19 mouse cellular contexts compared by ENCODE assay signal in genomic region chr4:105190826-105191225, GRCm38 (mm10). TPM values are rescaled to one million over a fixed set of nuclear protein-coding genes. Genes with fewer than 3 reads are reported as not detected.
A peak's percentile ranks its signal among the peaks of the same experiment; 100 is the strongest.
DNase-seq lines count a peak whose midpoint lies in the region; ATAC-seq and TF ChIP-seq lines count a peak whose summit lies in the region.
"Had no signal": no experiment of that assay in that cellular context is flagged by ENCODE, and none has a peak within 500 bp of the region (broad histone marks: within the 10 kb centered on the region; RNA-seq: fewer than 3 reads in every experiment).

No protein-coding gene starts in this region.

- DNase-seq in kidney, postnatal 0 days (ENCODE audit: low spot score): no peak
- no peak for DNase-seq in kidney, postnatal 25 days
- peak; percentile 15 for DNase-seq in thymus, postnatal 14 days
- DNase-seq in neural tube, embryonic 10.5 days (ENCODE audit: extremely low spot score, low spot score): no peak
- no peak for DNase-seq in heart, adult 2 months
- DNase-seq: adrenal gland, postnatal 10 days; cerebellum, adult 2 months; heart, postnatal 4 days; kidney, postnatal 36 days; lung, adult 18-20 months; right cerebral cortex, postnatal 14 days had no signal

- no peak overlapping the region for H3K4me3 ChIP-seq in forebrain, embryonic 12.5 days (replicated peaks)
- no peak overlapping the region for H3K4me3 ChIP-seq in forebrain, embryonic 15.5 days
- H3K4me3 ChIP-seq in kidney, postnatal 0 days (replicated peaks; ENCODE audit: low read depth, low read length): no peak overlapping the region
- no peak overlapping the region for H3K4me3 ChIP-seq in intestine, postnatal 0 days (ENCODE audit: low read depth, low read length)
- no peak overlapping the region for H3K4me3 ChIP-seq in heart, adult 2 months
- H3K4me3 ChIP-seq: embryonic facial prominence, embryonic 12.5 days; heart, embryonic 13.5 days; limb, embryonic 15.5 days; neural tube, embryonic 13.5 days had no signal

- intact Hi-C loops in heart, adult 2 months (cut with DNase I): loop anchor here (2.0 kb wide), 1 partner anchor 22 kb away; no protein-coding TSS in a partner anchor

- TF ChIP-seq EP300 in heart, adult 2 months (IDR thresholded peaks at IDR 0.05; ENCODE audit: insufficient read depth, low read depth, low read length): no peak

- H3K79me2 ChIP-seq in heart, adult 2 months (replicated peaks; ENCODE audit: control insufficient read depth, insufficient read depth, low read length): peaks cover 4% of the 10 kb centered on the region

- H3K4me2 ChIP-seq in forebrain, embryonic 12.5 days: no peak overlapping the region
- H3K4me2 ChIP-seq in forebrain, embryonic 15.5 days (replicated peaks): no peak overlapping the region
- H3K4me2 ChIP-seq in kidney, postnatal 0 days (ENCODE audit: low read length): no peak overlapping the region
- H3K4me2 ChIP-seq in intestine, postnatal 0 days (replicated peaks; ENCODE audit: low read depth): no peak overlapping the region; the same call in 1 of the 2 replicates
- H3K4me2 ChIP-seq: embryonic facial prominence, embryonic 12.5 days; limb, embryonic 15.5 days; neural tube, embryonic 13.5 days had no signal

- 0 out of 2 replicates have a peak overlapping the region, but pooled peaks have one; percentile 6 for H3K27ac ChIP-seq in forebrain, embryonic 12.5 days
- H3K27ac ChIP-seq in forebrain, embryonic 15.5 days (replicated peaks): no peak overlapping the region
- no peak overlapping the region for H3K27ac ChIP-seq in kidney, postnatal 0 days
- H3K27ac ChIP-seq in intestine, postnatal 0 days (ENCODE audit: low read depth, low read length): no peak overlapping the region; the same call in 1 of the 2 replicates
- no peak overlapping the region; the same call in 1 of the 2 replicates for H3K27ac ChIP-seq in heart, adult 2 months
- H3K27ac ChIP-seq: embryonic facial prominence, embryonic 12.5 days; neural tube, embryonic 13.5 days had no signal

- no peaks in the 10 kb centered on the region for H3K27me3 ChIP-seq in forebrain, embryonic 12.5 days
- H3K27me3 ChIP-seq in forebrain, embryonic 15.5 days: no peaks in the 10 kb centered on the region
- no peaks in the 10 kb centered on the region for H3K27me3 ChIP-seq in kidney, postnatal 0 days (ENCODE audit: insufficient read depth, low read length)
- no peaks in the 10 kb centered on the region for H3K27me3 ChIP-seq in intestine, postnatal 0 days (replicated peaks; ENCODE audit: control insufficient read depth, insufficient read depth, low read length)
- no peaks in the 10 kb centered on the region for H3K27me3 ChIP-seq in heart, adult 2 months (ENCODE audit: control insufficient read depth, insufficient read depth, low read length)
- H3K27me3 ChIP-seq: embryonic facial prominence, embryonic 12.5 days; heart, embryonic 13.5 days; limb, embryonic 15.5 days; neural tube, embryonic 13.5 days had no signal

- peaks cover 56% of the 10 kb centered on the region for H3K4me1 ChIP-seq in forebrain, embryonic 12.5 days
- peaks cover 41% of the 10 kb centered on the region for H3K4me1 ChIP-seq in forebrain, embryonic 15.5 days
- peaks cover 22% of the 10 kb centered on the region; the same call in 1 of the 2 replicates for H3K4me1 ChIP-seq in kidney, postnatal 0 days (replicated peaks; ENCODE audit: insufficient read depth, low read length)
- peaks cover 17% of the 10 kb centered on the region for H3K4me1 ChIP-seq in intestine, postnatal 0 days (replicated peaks; ENCODE audit: control insufficient read depth, insufficient read depth, low read length)
- peaks cover 26% of the 10 kb centered on the region for H3K4me1 ChIP-seq in heart, adult 2 months (ENCODE audit: control insufficient read depth, insufficient read depth, low read length)

- 75% methylated on average over 4 of the region's 4 CpGs for WGBS in forebrain, embryonic 12.5 days
- 49% methylated on average over 4 of the region's 4 CpGs for WGBS in forebrain, embryonic 15.5 days
- whole genome bisulfite sequencing in kidney, postnatal 0 days: 47% methylated on average over 4 of the region's 4 CpGs
- 39% methylated on average over 4 of the region's 4 CpGs for WGBS in intestine, postnatal 0 days
- 75% methylated on average over 4 of the region's 4 CpGs for WGBS in heart, adult 2 months

- no peak overlapping the region for H3K9ac ChIP-seq in forebrain, embryonic 12.5 days
- H3K9ac ChIP-seq in forebrain, embryonic 15.5 days (replicated peaks): no peak overlapping the region
- no peak overlapping the region for H3K9ac ChIP-seq in kidney, postnatal 0 days (ENCODE audit: low read depth, low read length)
- H3K9ac ChIP-seq in intestine, postnatal 0 days (ENCODE audit: low read depth, low read length): no peak overlapping the region
- H3K9ac ChIP-seq in heart, adult 2 months (ENCODE audit: low read depth, low read length): no peak overlapping the region
- H3K9ac ChIP-seq: embryonic facial prominence, embryonic 12.5 days; heart, embryonic 13.5 days; limb, embryonic 15.5 days; neural tube, embryonic 13.5 days had no signal

- no peaks in the 10 kb centered on the region for H3K9me3 ChIP-seq in forebrain, embryonic 12.5 days
- H3K9me3 ChIP-seq in forebrain, embryonic 15.5 days: no peaks in the 10 kb centered on the region
- no peaks in the 10 kb centered on the region for H3K9me3 ChIP-seq in kidney, postnatal 0 days (replicated peaks; ENCODE audit: low read length)
- H3K9me3 ChIP-seq in intestine, postnatal 0 days (ENCODE audit: control insufficient read depth): no peaks in the 10 kb centered on the region
- H3K9me3 ChIP-seq: embryonic facial prominence, embryonic 12.5 days; heart, embryonic 13.5 days; limb, embryonic 15.5 days; neural tube, embryonic 13.5 days had no signal

- no peak for TF ChIP-seq POLR2A in heart, adult 2 months (IDR thresholded peaks at IDR 0.05; ENCODE audit: insufficient read depth, low read depth, low read length)

- no peak for TF ChIP-seq CTCF in kidney, postnatal 0 days (IDR thresholded peaks at IDR 0.05; ENCODE audit: low read depth)
- TF ChIP-seq CTCF in intestine, postnatal 0 days (IDR thresholded peaks at IDR 0.05; ENCODE audit: low read depth): no peak
- no peak for TF ChIP-seq CTCF in heart, adult 2 months (IDR thresholded peaks at IDR 0.05)

- ATAC-seq in forebrain, embryonic 12.5 days (ENCODE audit: low FRiP score): no peak
- ATAC-seq in forebrain, embryonic 15.5 days (replicated peaks): no peak
- peak; percentile 73 for ATAC-seq in kidney, postnatal 0 days (replicated peaks; ENCODE audit: low FRiP score, low read depth)
- ATAC-seq in intestine, postnatal 0 days: peak; percentile 80
- ATAC-seq: inflammation-experienced regulatory T-cells, adult 6 months had no signal

- peaks cover 13% of the 10 kb centered on the region for H3K36me3 ChIP-seq in forebrain, embryonic 12.5 days (replicated peaks)
- no peaks in the 10 kb centered on the region for H3K36me3 ChIP-seq in forebrain, embryonic 15.5 days
- H3K36me3 ChIP-seq in kidney, postnatal 0 days (ENCODE audit: insufficient read depth, low read length): 0 out of 2 replicates have a peak, but pooled peaks cover 4% of the 10 kb centered on the region
- peaks cover 14% of the 10 kb centered on the region for H3K36me3 ChIP-seq in intestine, postnatal 0 days (ENCODE audit: control insufficient read depth, insufficient read depth)
- peaks cover 49% of the 10 kb centered on the region for H3K36me3 ChIP-seq in heart, adult 2 months (ENCODE audit: control insufficient read depth, insufficient read depth, low read length)

RNA-seq across cellular contexts. Expression of gene Plpp3, which starts 33.7 kb away (rescaled TPM):
- 84.9 and 90.4 TPM in 2 replicates for polyA plus RNA-seq in forebrain, embryonic 12.5 days (2016; fragmentation: Nextera tagmentation; extraction: Ambion mirVana)
- polyA plus RNA-seq in forebrain, embryonic 15.5 days (2015; fragmentation: Nextera tagmentation; extraction: Ambion mirVana): 74.4 and 75.6 TPM in 2 replicates
- 77.4 and 79.6 TPM in 2 replicates for polyA plus RNA-seq in kidney, postnatal 0 days (2015; fragmentation: Nextera tagmentation; extraction: Ambion mirVana)
- 84.1 and 84.3 TPM in 2 replicates for polyA plus RNA-seq in intestine, postnatal 0 days (2015; fragmentation: Nextera tagmentation; extraction: Ambion mirVana)
- 10 to 100 TPM; 64.8 to 74.0 TPM for total RNA-seq in heart, adult 2 months (2021)
- 76.9 and 92.0 TPM in 2 replicates for polyA plus RNA-seq in heart, adult 2 months (2012; rRNA removed)

Comparison
In these comparisons a context has a peak if more than half of its experiments do, and no peak if none do; other contexts are left out.
1. ATAC-seq: peak in kidney, postnatal 0 days (single experiment) and intestine, postnatal 0 days (single experiment); none in forebrain, embryonic 12.5 days (single experiment) and forebrain, embryonic 15.5 days (single experiment).